Mouse (Mus musculus) hindbrain, embryonic 11.5 days (tissue): ENCODE results near the gene Mcidas. TPM values are rescaled to one million over a fixed set of nuclear protein-coding genes. Genes with fewer than 3 reads are reported as not detected.

Source experiments
- ATAC-seq: fragments of 200-750 bp; cut with Nextera tagmentation; 2 replicates; pipeline ENCODE4 v1.8.0; 2017; ENCODE audit warnings: mild to moderate bottlenecking, moderate TSS enrichment, moderate library complexity; ENCODE audit not compliant: low FRiP score
- DNase-seq: peaks from one replicate; pipeline ENCODE4 v3.0.0-alpha.2; 2015; ENCODE audit warnings: low spot score
- H3K27ac ChIP-seq: fragments of 300-500 bp; sonication (generic); 2 replicates; pipeline ENCODE4 v1.5.1; 2014; ENCODE audit warnings: mild to moderate bottlenecking, low read depth, low read length
- H3K27me3 ChIP-seq: fragments of 300-500 bp; sonication (generic); 2 replicates; pipeline ENCODE4 v1.6.1; 2014; ENCODE audit warnings: mild to moderate bottlenecking, low read length, moderate library complexity, mixed read lengths; ENCODE audit not compliant: control insufficient read depth, insufficient read depth
- H3K36me3 ChIP-seq: fragments of 300-500 bp; sonication (generic); 2 replicates; pipeline ENCODE4 v1.6.1; 2014; ENCODE audit warnings: mild to moderate bottlenecking, low read length, moderate library complexity, mixed read lengths; ENCODE audit not compliant: control insufficient read depth, insufficient read depth
- H3K4me1 ChIP-seq: fragments of 300-500 bp; sonication (generic); replicated peaks from 2 replicates; pipeline ENCODE4 v1.6.1; 2014; ENCODE audit warnings: low read length, mixed read lengths; ENCODE audit not compliant: control insufficient read depth, insufficient read depth
- H3K4me2 ChIP-seq: fragments of 300-500 bp; sonication (generic); replicated peaks from 2 replicates; pipeline ENCODE4 v1.6.1; 2014; ENCODE audit warnings: mild to moderate bottlenecking, low read depth, low read length
- H3K4me3 ChIP-seq: fragments of 300-500 bp; sonication (generic); 2 replicates; pipeline ENCODE4 v1.5.1; 2014; ENCODE audit warnings: low read depth, low read length
- H3K9ac ChIP-seq: fragments of 300-500 bp; sonication (generic); 2 replicates; pipeline ENCODE4 v1.6.1; 2014; ENCODE audit warnings: low read depth, low read length
- H3K9me3 ChIP-seq: fragments of 300-500 bp; sonication (generic); 2 replicates; pipeline ENCODE4 v1.6.1; 2016; ENCODE audit warnings: low read length; ENCODE audit not compliant: control insufficient read depth
- WGBS: fragments of 180-500 bp; shearing (Covaris S2); extraction: QIAGEN DNeasy Blood & Tissue Kit; methylation state at CpG from one replicate; pipeline ENCODE4 v1.1.7; 2014; 5-methylcytosine and 5-hydroxymethylcytosine counted together
- polyA plus RNA-seq: library from polyadenylated mRNA; unstranded; fragments of >200 nt; fragmentation: Nextera tagmentation; extraction: Ambion mirVana; gene quantifications from 2 replicates; pipeline ENCODE4 v1.2.1, GENCODE M21; 2014

Gene Mcidas
- polyA plus RNA-seq, 1 experiment from 2014 or later = 2.7 TPM

DNA sequence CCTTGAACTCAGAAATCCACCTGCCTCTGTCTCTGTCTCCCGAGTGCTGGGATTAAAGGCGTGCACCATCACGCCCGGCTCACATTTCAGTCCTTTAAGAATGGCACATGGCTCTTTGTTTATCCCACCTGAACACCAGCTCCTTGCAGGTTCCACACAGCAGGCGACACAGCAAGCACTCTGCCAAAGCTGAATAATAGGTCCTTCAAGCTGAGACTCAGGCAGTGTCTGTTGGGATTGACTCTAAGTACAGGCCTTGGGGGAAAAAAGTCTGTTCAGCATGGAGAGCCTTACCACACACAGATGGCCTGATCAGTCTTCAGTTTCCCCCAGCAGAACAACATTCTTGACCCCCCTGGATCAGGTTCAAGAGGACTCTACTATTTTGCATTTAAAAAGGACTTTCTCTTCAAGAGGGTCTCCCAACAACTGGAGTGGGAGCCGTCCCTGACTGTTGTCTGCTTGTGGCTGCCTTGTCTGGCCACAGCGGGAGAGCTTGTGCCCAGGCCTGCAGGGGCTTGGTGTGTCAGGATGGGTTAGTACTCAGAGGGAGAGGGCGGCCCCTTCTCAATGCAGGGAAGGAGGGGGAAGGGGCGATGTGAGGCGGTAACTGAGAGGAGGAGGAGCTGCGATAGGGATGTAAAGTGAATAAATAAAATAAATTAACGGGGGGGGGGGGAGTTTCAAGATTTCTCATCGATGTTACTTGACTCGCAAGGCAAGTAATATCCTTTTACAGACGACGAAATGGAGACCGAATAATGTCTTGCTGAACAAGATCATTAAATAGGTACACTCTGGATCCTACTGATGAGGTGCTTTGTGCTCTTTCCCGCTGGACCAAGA lies 7.8 kb upstream of the Mcidas start:
- Histone ChIP-seq H3K27ac (no peak overlapping the region), H3K9me3 (no peaks in the 10 kb centered on the region), H3K4me2 (0 out of 2 replicates have a peak overlapping the region, but pooled peaks have one; percentile 93), H3K9ac (no peak overlapping the region), H3K4me3 (no peak overlapping the region), H3K4me1 (peaks cover 16% of the 10 kb centered on the region), H3K36me3 (no peaks in the 10 kb centered on the region), H3K27me3 (peaks cover 55% of the 10 kb centered on the region)
- ATAC-seq (peak; percentile 36; the same call in 1 of the 2 replicates), DNase-seq (peak; percentile 58)
- WGBS = 2% methylated on average over 18 of the region's 18 CpGs

DNA sequence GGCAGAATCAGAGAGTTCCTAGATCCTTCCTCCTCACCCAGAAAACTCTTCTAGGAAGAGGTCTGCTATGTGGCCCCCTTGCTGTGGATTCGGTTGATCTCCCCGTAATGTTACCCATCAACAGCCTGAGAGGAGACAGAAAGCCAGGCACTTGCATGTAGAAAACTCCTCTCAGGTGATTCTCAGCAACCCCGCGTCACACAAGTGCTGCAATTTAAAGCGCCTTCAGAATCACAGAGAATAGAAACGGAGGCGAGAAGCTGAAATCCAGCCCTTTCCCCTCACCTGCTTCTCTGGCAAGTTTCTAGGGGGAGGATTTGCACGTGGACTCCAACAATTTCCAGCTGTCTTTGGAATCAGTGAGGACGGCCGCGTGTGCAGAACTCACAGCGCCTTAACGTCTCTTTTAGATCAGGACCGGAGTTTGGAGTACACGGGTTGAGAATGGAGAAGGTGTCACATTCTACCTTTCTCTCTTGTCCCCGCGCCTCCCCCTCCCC lies 7.1 kb upstream of the Mcidas start:
- H3K27me3 ChIP-seq = peaks cover 62% of the 10 kb centered on the region
- no peak overlapping the region for H3K27ac ChIP-seq
- peak overlapping the region; percentile 93; the same call in 1 of the 2 replicates for H3K4me2 ChIP-seq
- H3K4me1 ChIP-seq = peaks cover 16% of the 10 kb centered on the region
- WGBS = under 1% methylated on average over 17 of the region's 17 CpGs
- no peaks in the 10 kb centered on the region for H3K36me3 ChIP-seq
- peak overlapping the region; percentile 42; the same call in 1 of the 2 replicates for H3K4me3 ChIP-seq
- ATAC-seq (no peak), DNase-seq (peak; percentile 54)
- no peaks in the 10 kb centered on the region for H3K9me3 ChIP-seq
- no peak overlapping the region for H3K9ac ChIP-seq

DNA sequence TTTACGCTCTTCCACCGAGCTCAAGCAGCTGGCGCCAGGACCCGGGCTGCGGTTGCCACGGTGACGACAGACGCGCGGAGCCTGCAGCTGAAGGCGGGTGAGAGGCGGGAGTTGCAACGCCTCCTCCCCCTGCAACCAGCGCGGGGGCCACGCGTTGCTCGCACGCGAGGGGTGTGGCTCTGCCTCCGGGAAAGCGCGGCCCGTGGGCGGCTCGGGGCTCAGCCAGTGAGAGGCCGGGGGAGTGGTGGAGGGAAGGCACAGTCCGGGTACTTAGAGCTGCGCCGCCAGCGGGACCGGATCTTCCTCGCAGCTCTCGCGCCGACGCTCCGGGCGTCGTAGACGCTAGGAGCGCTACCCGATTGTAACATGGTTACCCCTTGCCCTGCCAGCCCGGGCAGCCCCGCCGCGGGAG lies 6.1 kb upstream of the Mcidas start, which contains the start of gene Ccno:
Gene Ccno, plus strand, starts transcription at position 271 of the 412 bp plus-strand sequence.
- H3K36me3 ChIP-seq = no peaks in the 10 kb centered on the region
- peaks cover 66% of the 10 kb centered on the region for H3K27me3 ChIP-seq
- H3K4me1 ChIP-seq = peaks cover 16% of the 10 kb centered on the region
- peak within 1 kb of the TSS; percentile 27; the same call in 1 of the 2 replicates for H3K9ac ChIP-seq
- H3K4me3 ChIP-seq = peak within 1 kb of the TSS; percentile 42
- peak; percentile 89 for DNase-seq
- H3K4me2 ChIP-seq = peak within 1 kb of the TSS; percentile 93
- H3K9me3 ChIP-seq = no peaks in the 10 kb centered on the region
- ATAC-seq = peak; percentile 92
- H3K27ac ChIP-seq = no peak within 1 kb of the TSS
- WGBS = 0% methylated on average over 29 of the region's 47 CpGs

DNA sequence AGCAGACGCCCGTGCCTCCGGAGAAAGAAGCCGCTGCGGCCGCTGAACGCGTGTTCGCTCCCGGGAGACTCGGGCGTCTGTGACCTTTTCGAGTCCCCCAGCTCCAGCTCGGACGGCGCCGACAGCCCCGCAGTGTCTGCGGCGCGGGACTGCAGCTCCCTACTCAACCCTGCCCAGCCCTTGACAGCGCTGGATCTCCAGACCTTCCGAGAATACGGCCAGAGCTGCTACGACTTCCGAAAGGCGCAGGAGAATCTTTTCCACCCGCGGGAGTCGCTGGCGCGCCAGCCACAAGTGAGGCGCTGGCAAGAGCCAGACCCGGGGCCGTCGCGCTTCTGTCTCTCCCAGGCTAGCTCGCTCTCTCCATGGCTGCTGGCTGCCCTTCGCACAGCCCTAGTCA lies 5.7 kb upstream of the Mcidas start:
- Histone ChIP-seq H3K4me3 (peak overlapping the region; percentile 42), H3K4me1 (peaks cover 16% of the 10 kb centered on the region), H3K36me3 (no peaks in the 10 kb centered on the region), H3K27ac (no peak overlapping the region), H3K9me3 (no peaks in the 10 kb centered on the region), H3K4me2 (peak overlapping the region; percentile 93), H3K9ac (peak overlapping the region; percentile 27; the same call in 1 of the 2 replicates), H3K27me3 (peaks cover 68% of the 10 kb centered on the region)
- DNase-seq (no peak), ATAC-seq (peak; percentile 52)
- under 1% methylated on average over 39 of the region's 39 CpGs for WGBS

DNA sequence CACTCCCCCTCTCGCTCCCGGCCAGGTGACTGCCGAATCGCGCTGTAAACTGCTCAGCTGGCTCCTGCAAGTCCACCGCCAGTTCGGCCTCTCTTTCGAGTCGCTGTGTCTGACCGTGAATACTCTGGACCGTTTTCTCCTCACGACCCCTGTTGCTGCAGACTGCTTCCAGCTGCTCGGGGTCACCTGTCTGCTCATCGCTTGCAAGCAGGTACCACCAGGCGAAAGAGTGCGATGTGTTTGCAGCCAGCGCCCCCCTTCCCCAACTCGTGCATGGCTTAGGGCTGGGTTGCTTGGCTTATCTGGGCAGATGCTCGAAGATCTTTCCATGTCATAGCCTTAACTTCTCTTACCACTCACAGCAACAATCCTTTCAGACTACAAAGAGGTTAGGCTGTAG lies 4.8 kb upstream of the Mcidas start:
- under 1% methylated on average over 19 of the region's 19 CpGs for WGBS
- ATAC-seq = no peak
- H3K4me2 ChIP-seq = peak overlapping the region; percentile 93

DNA sequence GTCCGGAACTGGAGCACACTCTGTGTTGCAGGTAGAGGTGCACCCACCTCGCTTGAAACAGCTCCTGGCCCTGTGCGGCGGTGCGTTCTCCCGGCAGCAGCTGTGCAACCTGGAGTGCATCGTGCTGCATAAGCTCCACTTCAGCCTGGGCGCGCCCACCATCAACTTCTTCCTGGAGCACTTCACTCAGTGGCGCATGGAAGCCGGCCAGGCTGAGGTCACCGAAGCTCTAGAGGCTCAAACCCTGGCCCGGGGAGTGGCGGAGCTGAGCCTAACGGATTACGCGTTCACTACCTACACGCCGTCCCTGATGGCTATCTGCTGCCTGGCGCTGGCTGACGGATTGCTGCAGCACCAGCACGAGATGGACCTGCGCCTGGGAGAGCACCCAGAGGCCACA lies 4.1 kb upstream of the Mcidas start:
- Histone ChIP-seq H3K27me3 (peaks cover 83% of the 10 kb centered on the region), H3K4me3 (peak overlapping the region; percentile 8; the same call in 1 of the 2 replicates), H3K27ac (no peak overlapping the region), H3K4me1 (peaks cover 24% of the 10 kb centered on the region), H3K9me3 (no peaks in the 10 kb centered on the region), H3K9ac (no peak overlapping the region), H3K4me2 (no peak overlapping the region), H3K36me3 (no peaks in the 10 kb centered on the region)
- DNase-seq = peak; percentile 50
- no peak for ATAC-seq
- 2% methylated on average over 23 of the region's 23 CpGs for WGBS

More for the DNA sequence above, 4.8 kb upstream of the Mcidas start:
- no peaks in the 10 kb centered on the region for H3K36me3 ChIP-seq
- H3K4me1 ChIP-seq = peaks cover 22% of the 10 kb centered on the region
- peaks cover 77% of the 10 kb centered on the region for H3K27me3 ChIP-seq
- no peak overlapping the region for H3K9ac ChIP-seq
- DNase-seq = peak; percentile 44
- H3K27ac ChIP-seq = no peak overlapping the region
- H3K4me3 ChIP-seq = peak overlapping the region; percentile 42
- H3K9me3 ChIP-seq = no peaks in the 10 kb centered on the region

DNA sequence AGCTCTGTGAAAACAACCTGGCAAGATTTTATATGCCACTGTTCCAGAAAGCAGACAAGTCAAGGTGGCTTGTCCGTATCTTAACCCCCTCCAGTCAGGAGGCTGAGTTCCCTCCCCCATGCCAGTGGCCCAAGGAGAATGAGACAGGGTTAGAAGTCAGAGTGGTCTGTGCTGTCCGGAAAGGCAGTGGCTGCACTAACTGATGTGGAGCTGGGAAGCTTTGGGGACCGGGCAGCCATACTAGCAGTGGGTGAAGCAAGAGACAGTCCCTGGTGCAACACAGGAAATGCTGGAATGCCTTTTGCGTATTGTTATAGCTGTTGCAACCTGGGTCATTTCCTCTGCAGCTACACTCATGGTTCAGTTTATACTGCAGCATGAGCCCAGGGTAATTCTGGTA lies 3.3 kb upstream of the Mcidas start:
- Histone ChIP-seq H3K36me3 (no peaks in the 10 kb centered on the region), H3K27ac (no peak overlapping the region), H3K4me3 (no peak overlapping the region), H3K9ac (no peak overlapping the region), H3K4me1 (peaks cover 24% of the 10 kb centered on the region), H3K4me2 (no peak overlapping the region), H3K27me3 (peaks cover 89% of the 10 kb centered on the region), H3K9me3 (no peaks in the 10 kb centered on the region)
- DNase-seq = peak; percentile 34
- ATAC-seq = no peak
- 16% methylated on average over 4 of the region's 4 CpGs for WGBS

DNA sequence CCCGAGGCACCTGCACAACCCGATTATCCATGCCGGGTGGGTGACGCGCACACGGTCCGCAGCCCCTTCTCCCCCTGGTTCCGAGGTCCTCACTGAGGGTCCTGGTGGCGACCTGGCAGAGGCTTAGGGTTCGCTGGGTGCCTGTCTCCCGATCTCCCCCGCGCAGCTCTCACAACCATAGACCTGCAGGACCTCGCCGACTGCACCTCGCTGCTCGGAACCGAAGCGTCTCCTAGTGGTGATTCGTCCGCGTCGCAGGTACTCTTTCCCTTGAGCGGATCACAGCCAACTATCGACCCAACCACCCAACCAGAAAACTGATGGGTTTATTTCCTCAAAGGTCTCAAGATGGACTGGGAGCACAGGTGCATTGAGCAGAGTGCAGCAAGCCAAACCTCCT lies 546 bp downstream of the Mcidas start:
- H3K36me3 ChIP-seq = no peaks in the 10 kb centered on the region
- DNase-seq (peak; percentile 70), ATAC-seq (peak; percentile 51)
- no peak overlapping the region for H3K27ac ChIP-seq
- peak overlapping the region; percentile 42 for H3K4me2 ChIP-seq
- peak overlapping the region; percentile 29 for H3K4me3 ChIP-seq
- WGBS = under 1% methylated on average over 23 of the region's 25 CpGs
- peaks cover 90% of the 10 kb centered on the region for H3K27me3 ChIP-seq
- H3K9me3 ChIP-seq = no peaks in the 10 kb centered on the region
- H3K4me1 ChIP-seq = peaks cover 16% of the 10 kb centered on the region
- H3K9ac ChIP-seq = no peak overlapping the region
